Mouse (Mus musculus): Measurements from ENCODE around the gene Nmral1. TPM values are rescaled to one million over a fixed set of nuclear protein-coding genes. Genes with fewer than 3 reads are reported as not detected.

The Nmral1 gene
- 15.7 and 20.6 TPM in 2 replicates for polyA plus RNA-seq (2012)

GRCm38 (mm10) chr16:4718753-4719518 lies at the start of gene Nmral1:
Gene Nmral1 (minus strand): TSS chr16:4719356.

GRCm38 (mm10) chr16:4725780-4726527 lies 6.8 kb upstream of the Nmral1 start, which contains the start of gene Hmox2:
Gene Hmox2 (plus strand): TSS chr16:4726361.

GRCm38 (mm10) chr16:4679121-4680018 lies 39.8 kb downstream of the Nmral1 start, which contains the start of gene Coro7:
Gene Coro7 (minus strand): TSS chr16:4679777.

Other genes with a start within 250 kb of the Nmral1 start
- gene Srl, start 177.5 kb downstream of the Nmral1 start, polyA plus RNA-seq (2012) = 2.9 and 3.6 TPM in 2 replicates
- 82.7 and 93.5 TPM in 2 replicates for gene Tfap4, start 159.5 kb downstream of the Nmral1 start, polyA plus RNA-seq (2012)
- 3.8 and 5.1 TPM in 2 replicates for gene Glis2, start 124.6 kb downstream of the Nmral1 start, polyA plus RNA-seq (2012)
- gene Pam16, start 94.4 kb downstream of the Nmral1 start, polyA plus RNA-seq (2012) = 31.1 and 37.2 TPM in 2 replicates
- gene Vasn, start 79.4 kb downstream of the Nmral1 start, polyA plus RNA-seq (2012) = 5.5 and 6.5 TPM in 2 replicates
- 14.1 and 16.5 TPM in 2 replicates for gene Dnaja3, start 79.4 kb downstream of the Nmral1 start, polyA plus RNA-seq (2012)
- 391 and 400 TPM in 2 replicates for gene Coro7, start 39.6 kb downstream of the Nmral1 start, polyA plus RNA-seq (2012)
- 13.0 and 14.7 TPM in 2 replicates for gene Hmox2, start 7.0 kb upstream of the Nmral1 start, polyA plus RNA-seq (2012)
- 37.4 and 39.7 TPM in 2 replicates for gene Cdip1, start 70.9 kb upstream of the Nmral1 start, polyA plus RNA-seq (2012)
- gene 4930562C15Rik, start 116.1 kb upstream of the Nmral1 start, polyA plus RNA-seq (2012) = not detected in 2 replicates
- gene Ubald1, start 161.0 kb upstream of the Nmral1 start, polyA plus RNA-seq (2012) = 306 and 321 TPM in 2 replicates
- 26.9 and 28.9 TPM in 2 replicates for gene Mgrn1, start 166.9 kb upstream of the Nmral1 start, polyA plus RNA-seq (2012)
- 38.9 and 41.7 TPM in 2 replicates for gene Nudt16l1, start 219.4 kb upstream of the Nmral1 start, polyA plus RNA-seq (2012)
- gene Anks3, start 244.8 kb upstream of the Nmral1 start, polyA plus RNA-seq (2012) = 35.1 and 47.1 TPM in 2 replicates